Mouse (Mus musculus): ENCODE measurements at regions not wholly inside any gene's neighbourhood (a gene's known extent, or its start where the extent isn't known, plus 50 kb on each side); places are given as distances from the start of the nearest gene placed in this dataset.

GRCm38 (mm10) chr1:186458099-186458637 is 247.6 kb downstream of the Tgfb2 start:
- Histone ChIP-seq H3K27ac (ENCODE audit: low read depth, low read length) (no peak overlapping the region), H3K9me3 (ENCODE audit: control insufficient read depth, low read length) (0 out of 2 replicates have a peak, but pooled peaks cover 3% of the 10 kb centered on the region), H3K36me3 (ENCODE audit: control insufficient read depth, insufficient read depth, low read length) (no peaks in the 10 kb centered on the region), H3K27me3 (ENCODE audit: control insufficient read depth, insufficient read depth, low read length) (no peaks in the 10 kb centered on the region), H3K4me3 (ENCODE audit: low read length) (no peak overlapping the region), H3K9ac (ENCODE audit: low read depth, low read length) (no peak overlapping the region), H3K4me1 (ENCODE audit: control insufficient read depth, insufficient read depth, low read length) (no peaks in the 10 kb centered on the region), H3K4me2 (replicated peaks; ENCODE audit: low read depth, low read length) (no peak overlapping the region)
- WGBS: 30% methylated on average over 2 of the region's 2 CpGs
- ATAC-seq (ENCODE audit: low FRiP score, low TSS enrichment): no peak

- H3K4me2 ChIP-seq (replicated peaks; ENCODE audit: low read depth, low read length): no peak overlapping the region
- H3K9ac ChIP-seq (ENCODE audit: low read depth, low read length): no peak overlapping the region
- no peaks in the 10 kb centered on the region for H3K27me3 ChIP-seq (ENCODE audit: control insufficient read depth, insufficient read depth, low read length)
- no peaks in the 10 kb centered on the region for H3K36me3 ChIP-seq (ENCODE audit: control insufficient read depth, insufficient read depth, low read length)
- 0 out of 2 replicates have a peak, but pooled peaks cover 3% of the 10 kb centered on the region for H3K9me3 ChIP-seq (ENCODE audit: control insufficient read depth, low read length)
- H3K4me1 ChIP-seq (ENCODE audit: control insufficient read depth, insufficient read depth, low read length): no peaks in the 10 kb centered on the region
- H3K4me3 ChIP-seq (ENCODE audit: low read length): no peak overlapping the region
- 74% methylated on average over 8 of the region's 8 CpGs for WGBS
- ATAC-seq (ENCODE audit: low FRiP score, low TSS enrichment): no peak
- H3K27ac ChIP-seq (ENCODE audit: low read depth, low read length): no peak overlapping the region
These were observed 248.7 kb downstream of the Tgfb2 start for GRCm38 (mm10) chr1:186457098-186457497.

- H3K4me2 ChIP-seq (replicated peaks; ENCODE audit: low read depth, low read length): no peak overlapping the region
- no peaks in the 10 kb centered on the region for H3K27me3 ChIP-seq (ENCODE audit: control insufficient read depth, insufficient read depth, low read length)
- H3K4me3 ChIP-seq (ENCODE audit: low read length): no peak overlapping the region
- no peaks in the 10 kb centered on the region for H3K4me1 ChIP-seq (ENCODE audit: control insufficient read depth, insufficient read depth, low read length)
- H3K9ac ChIP-seq (ENCODE audit: low read depth, low read length): no peak overlapping the region
- H3K27ac ChIP-seq (ENCODE audit: low read depth, low read length): no peak overlapping the region
- 99% methylated on average over 3 of the region's 3 CpGs for WGBS
- no peaks in the 10 kb centered on the region for H3K36me3 ChIP-seq (ENCODE audit: control insufficient read depth, insufficient read depth, low read length)
- no peak for ATAC-seq (ENCODE audit: low FRiP score, low TSS enrichment)
- H3K9me3 ChIP-seq (ENCODE audit: control insufficient read depth, low read length): 0 out of 2 replicates have a peak, but pooled peaks cover 3% of the 10 kb centered on the region
These were observed 249.7 kb downstream of the Tgfb2 start for GRCm38 (mm10) chr1:186456131-186456530.

GRCm38 (mm10) chr1:186455177-186455660 is 250.6 kb downstream of the Tgfb2 start:
- 0 out of 2 replicates have a peak, but pooled peaks cover 3% of the 10 kb centered on the region for H3K9me3 ChIP-seq (ENCODE audit: control insufficient read depth, low read length)
- H3K4me2 ChIP-seq (replicated peaks; ENCODE audit: low read depth, low read length): no peak overlapping the region
- no peak overlapping the region for H3K9ac ChIP-seq (ENCODE audit: low read depth, low read length)
- no peaks in the 10 kb centered on the region for H3K27me3 ChIP-seq (ENCODE audit: control insufficient read depth, insufficient read depth, low read length)
- H3K36me3 ChIP-seq (ENCODE audit: control insufficient read depth, insufficient read depth, low read length): no peaks in the 10 kb centered on the region
- H3K4me1 ChIP-seq (ENCODE audit: control insufficient read depth, insufficient read depth, low read length): no peaks in the 10 kb centered on the region
- WGBS: 76% methylated on average over 7 of the region's 7 CpGs
- no peak overlapping the region for H3K27ac ChIP-seq (ENCODE audit: low read depth, low read length)
- no peak overlapping the region for H3K4me3 ChIP-seq (ENCODE audit: low read length)
- ATAC-seq (ENCODE audit: low FRiP score, low TSS enrichment): no peak

GRCm38 (mm10) chr1:186454393-186455085 is 251.2 kb downstream of the Tgfb2 start:
- Histone ChIP-seq H3K36me3 (ENCODE audit: control insufficient read depth, insufficient read depth, low read length) (no peaks in the 10 kb centered on the region), H3K27ac (ENCODE audit: low read depth, low read length) (no peak overlapping the region), H3K4me3 (ENCODE audit: low read length) (no peak overlapping the region), H3K4me1 (ENCODE audit: control insufficient read depth, insufficient read depth, low read length) (no peaks in the 10 kb centered on the region), H3K4me2 (replicated peaks; ENCODE audit: low read depth, low read length) (no peak overlapping the region), H3K9me3 (ENCODE audit: control insufficient read depth, low read length) (0 out of 2 replicates have a peak, but pooled peaks cover 3% of the 10 kb centered on the region), H3K9ac (ENCODE audit: low read depth, low read length) (no peak overlapping the region), H3K27me3 (ENCODE audit: control insufficient read depth, insufficient read depth, low read length) (no peaks in the 10 kb centered on the region)
- WGBS: 37% methylated on average over 4 of the region's 4 CpGs
- ATAC-seq (ENCODE audit: low FRiP score, low TSS enrichment): no peak

GRCm38 (mm10) chr1:186448841-186449650 is 256.7 kb downstream of the Tgfb2 start:
- Histone ChIP-seq H3K4me1 (ENCODE audit: control insufficient read depth, insufficient read depth, low read length) (no peaks in the 10 kb centered on the region), H3K4me3 (ENCODE audit: low read length) (no peak overlapping the region), H3K9me3 (ENCODE audit: control insufficient read depth, low read length) (no peaks in the 10 kb centered on the region), H3K36me3 (ENCODE audit: control insufficient read depth, insufficient read depth, low read length) (no peaks in the 10 kb centered on the region), H3K27ac (ENCODE audit: low read depth, low read length) (no peak overlapping the region; the same call in 1 of the 2 replicates), H3K27me3 (ENCODE audit: control insufficient read depth, insufficient read depth, low read length) (no peaks in the 10 kb centered on the region), H3K4me2 (replicated peaks; ENCODE audit: low read depth, low read length) (no peak overlapping the region), H3K9ac (ENCODE audit: low read depth, low read length) (no peak overlapping the region)
- 41% methylated on average over 16 of the region's 16 CpGs for WGBS
- no peak for ATAC-seq (ENCODE audit: low FRiP score, low TSS enrichment)

GRCm38 (mm10) chr1:186447521-186447920 is 258.3 kb downstream of the Tgfb2 start:
- ATAC-seq (ENCODE audit: low FRiP score, low TSS enrichment): no peak
- Histone ChIP-seq H3K27ac (ENCODE audit: low read depth, low read length) (no peak overlapping the region), H3K36me3 (ENCODE audit: control insufficient read depth, insufficient read depth, low read length) (no peaks in the 10 kb centered on the region), H3K9me3 (ENCODE audit: control insufficient read depth, low read length) (no peaks in the 10 kb centered on the region), H3K4me1 (ENCODE audit: control insufficient read depth, insufficient read depth, low read length) (no peaks in the 10 kb centered on the region), H3K4me3 (ENCODE audit: low read length) (no peak overlapping the region), H3K4me2 (replicated peaks; ENCODE audit: low read depth, low read length) (no peak overlapping the region), H3K9ac (ENCODE audit: low read depth, low read length) (no peak overlapping the region), H3K27me3 (ENCODE audit: control insufficient read depth, insufficient read depth, low read length) (no peaks in the 10 kb centered on the region)
- WGBS: 62% methylated on average over 1 of the region's 1 CpGs

GRCm38 (mm10) chr1:186444701-186445131 is 261.1 kb downstream of the Tgfb2 start:
- H3K4me3 ChIP-seq (ENCODE audit: low read length): no peak overlapping the region
- H3K27me3 ChIP-seq (ENCODE audit: control insufficient read depth, insufficient read depth, low read length): no peaks in the 10 kb centered on the region
- no peaks in the 10 kb centered on the region for H3K4me1 ChIP-seq (ENCODE audit: control insufficient read depth, insufficient read depth, low read length)
- H3K4me2 ChIP-seq (replicated peaks; ENCODE audit: low read depth, low read length): no peak overlapping the region
- no peaks in the 10 kb centered on the region for H3K36me3 ChIP-seq (ENCODE audit: control insufficient read depth, insufficient read depth, low read length)
- no peak for ATAC-seq (ENCODE audit: low FRiP score, low TSS enrichment)
- 74% methylated on average over 5 of the region's 5 CpGs for WGBS
- H3K27ac ChIP-seq (ENCODE audit: low read depth, low read length): no peak overlapping the region
- no peaks in the 10 kb centered on the region for H3K9me3 ChIP-seq (ENCODE audit: control insufficient read depth, low read length)
- H3K9ac ChIP-seq (ENCODE audit: low read depth, low read length): no peak overlapping the region

- Histone ChIP-seq H3K9me3 (ENCODE audit: control insufficient read depth, low read length) (no peaks in the 10 kb centered on the region), H3K36me3 (ENCODE audit: control insufficient read depth, insufficient read depth, low read length) (no peaks in the 10 kb centered on the region), H3K27me3 (ENCODE audit: control insufficient read depth, insufficient read depth, low read length) (no peaks in the 10 kb centered on the region), H3K4me1 (ENCODE audit: control insufficient read depth, insufficient read depth, low read length) (no peaks in the 10 kb centered on the region), H3K4me2 (replicated peaks; ENCODE audit: low read depth, low read length) (no peak overlapping the region), H3K4me3 (ENCODE audit: low read length) (no peak overlapping the region), H3K9ac (ENCODE audit: low read depth, low read length) (no peak overlapping the region), H3K27ac (ENCODE audit: low read depth, low read length) (no peak overlapping the region)
- no peak for ATAC-seq (ENCODE audit: low FRiP score, low TSS enrichment)
- 77% methylated on average over 1 of the region's 1 CpGs for WGBS
These were observed 263.6 kb downstream of the Tgfb2 start for GRCm38 (mm10) chr1:186442160-186442559.

Measured in kidney, embryonic 14.5 days (tissue).